Mouse (Mus musculus): ENCODE data around the gene Sec23b. TPM values are rescaled to one million over a fixed set of nuclear protein-coding genes. Genes with fewer than 3 reads are reported as not detected.

Sec23b gene
- total RNA-seq (2014; rRNA removed), result 41.1 and 49.7 TPM in 2 replicates
- polyA plus RNA-seq (2012; rRNA removed), result 41.0 and 47.6 TPM in 2 replicates

- Histone ChIP-seq H3K4me1 (ENCODE audit: control insufficient read depth, insufficient read depth, low read length) (no peaks in the 10 kb centered on the region; the same call in 1 of the 2 replicates), H3K9ac (ENCODE audit: low read depth, low read length) (peak within 1 kb of the TSS; percentile 86), H3K27me3 (ENCODE audit: control insufficient read depth, insufficient read depth, low read length) (no peaks in the 10 kb centered on the region), H3K79me2 (ENCODE audit: control insufficient read depth, insufficient read depth, low read length) (peaks cover 3% of the 10 kb centered on the region; the same call in 1 of the 2 replicates), H3K4me3 (ENCODE audit: insufficient read depth, low read depth, low read length) (peak within 1 kb of the TSS; percentile 92), H3K36me3 (ENCODE audit: control insufficient read depth, insufficient read depth, low read length) (peaks cover 4% of the 10 kb centered on the region; the same call in 1 of the 2 replicates), H3K27ac (replicated peaks; ENCODE audit: insufficient read depth, low read depth, low read length) (peak within 1 kb of the TSS; percentile 82)
- WGBS, result under 1% methylated on average over 44 of the region's 44 CpGs
- DNase-seq (ENCODE audit: extremely low read depth, low read depth, low spot score), result peak; percentile 92
- peak; percentile 78 for TF ChIP-seq POLR2A (IDR thresholded peaks at IDR 0.05; ENCODE audit: extremely low read depth, insufficient read depth, low read length)
- no peak for TF ChIP-seq CTCF (IDR thresholded peaks at IDR 0.05; ENCODE audit: low read depth, low read length)
Measured at GRCm38 (mm10) chr2:144555820-144556552, at the start of gene Sec23b. TSS of gene Sec23b (plus strand) at chr2:144556229.

- no peaks in the 10 kb centered on the region for H3K27me3 ChIP-seq (ENCODE audit: control insufficient read depth, insufficient read depth, low read length)
- 78% methylated on average over 3 of the region's 3 CpGs for WGBS
- no peak overlapping the region for H3K4me3 ChIP-seq (ENCODE audit: insufficient read depth, low read depth, low read length)
- DNase-seq (ENCODE audit: extremely low read depth, low read depth, low spot score), result no peak
- no peaks in the 10 kb centered on the region for H3K4me1 ChIP-seq (ENCODE audit: control insufficient read depth, insufficient read depth, low read length)
- H3K36me3 ChIP-seq (ENCODE audit: control insufficient read depth, insufficient read depth, low read length), result no peaks in the 10 kb centered on the region
- H3K27ac ChIP-seq (replicated peaks; ENCODE audit: insufficient read depth, low read depth, low read length), result no peak overlapping the region
- H3K79me2 ChIP-seq (ENCODE audit: control insufficient read depth, insufficient read depth, low read length), result no peaks in the 10 kb centered on the region
- H3K9ac ChIP-seq (ENCODE audit: low read depth, low read length), result no peak overlapping the region
- TF ChIP-seq POLR2A (IDR thresholded peaks at IDR 0.05; ENCODE audit: extremely low read depth, insufficient read depth, low read length) (no peak), CTCF (IDR thresholded peaks at IDR 0.05; ENCODE audit: low read depth, low read length) (no peak)
Measured at GRCm38 (mm10) chr2:144514619-144515018, 41.4 kb upstream of the Sec23b start.

- H3K9ac ChIP-seq (ENCODE audit: low read depth, low read length), result no peak overlapping the region
- DNase-seq (ENCODE audit: extremely low read depth, low read depth, low spot score), result no peak
- TF ChIP-seq CTCF (IDR thresholded peaks at IDR 0.05; ENCODE audit: low read depth, low read length) (no peak), POLR2A (IDR thresholded peaks at IDR 0.05; ENCODE audit: extremely low read depth, insufficient read depth, low read length) (no peak)
- WGBS, result 68% methylated on average over 3 of the region's 3 CpGs
- no peaks in the 10 kb centered on the region for H3K79me2 ChIP-seq (ENCODE audit: control insufficient read depth, insufficient read depth, low read length)
- H3K36me3 ChIP-seq (ENCODE audit: control insufficient read depth, insufficient read depth, low read length), result no peaks in the 10 kb centered on the region
- no peak overlapping the region for H3K4me3 ChIP-seq (ENCODE audit: insufficient read depth, low read depth, low read length)
- no peak overlapping the region for H3K27ac ChIP-seq (replicated peaks; ENCODE audit: insufficient read depth, low read depth, low read length)
- no peaks in the 10 kb centered on the region for H3K27me3 ChIP-seq (ENCODE audit: control insufficient read depth, insufficient read depth, low read length)
- H3K4me1 ChIP-seq (ENCODE audit: control insufficient read depth, insufficient read depth, low read length), result no peaks in the 10 kb centered on the region
Measured at GRCm38 (mm10) chr2:144519772-144520171, 36.3 kb upstream of the Sec23b start.

- Histone ChIP-seq H3K4me3 (ENCODE audit: insufficient read depth, low read depth, low read length) (no peak overlapping the region), H3K27me3 (ENCODE audit: control insufficient read depth, insufficient read depth, low read length) (no peaks in the 10 kb centered on the region), H3K4me1 (ENCODE audit: control insufficient read depth, insufficient read depth, low read length) (peaks cover 2% of the 10 kb centered on the region; the same call in 1 of the 2 replicates), H3K36me3 (ENCODE audit: control insufficient read depth, insufficient read depth, low read length) (peaks cover 3% of the 10 kb centered on the region; the same call in 1 of the 2 replicates), H3K79me2 (ENCODE audit: control insufficient read depth, insufficient read depth, low read length) (peaks cover 3% of the 10 kb centered on the region; the same call in 1 of the 2 replicates), H3K9ac (ENCODE audit: low read depth, low read length) (no peak overlapping the region), H3K27ac (replicated peaks; ENCODE audit: insufficient read depth, low read depth, low read length) (no peak overlapping the region)
- no peak for TF ChIP-seq CTCF (IDR thresholded peaks at IDR 0.05; ENCODE audit: low read depth, low read length)
- TF ChIP-seq POLR2A (IDR thresholded peaks at IDR 0.05; ENCODE audit: extremely low read depth, insufficient read depth, low read length), result no peak
- WGBS, result 60% methylated on average over 10 of the region's 10 CpGs
- DNase-seq (ENCODE audit: extremely low read depth, low read depth, low spot score), result no peak
Measured at GRCm38 (mm10) chr2:144525856-144526255, 30.2 kb upstream of the Sec23b start.

- TF ChIP-seq CTCF (IDR thresholded peaks at IDR 0.05; ENCODE audit: low read depth, low read length), result no peak
- no peak for TF ChIP-seq POLR2A (IDR thresholded peaks at IDR 0.05; ENCODE audit: extremely low read depth, insufficient read depth, low read length)
- Histone ChIP-seq H3K27ac (replicated peaks; ENCODE audit: insufficient read depth, low read depth, low read length) (peak within 1 kb of the TSS; percentile 84), H3K4me1 (ENCODE audit: control insufficient read depth, insufficient read depth, low read length) (peaks cover 2% of the 10 kb centered on the region; the same call in 1 of the 2 replicates), H3K27me3 (ENCODE audit: control insufficient read depth, insufficient read depth, low read length) (no peaks in the 10 kb centered on the region), H3K36me3 (ENCODE audit: control insufficient read depth, insufficient read depth, low read length) (peaks cover 9% of the 10 kb centered on the region; the same call in 1 of the 2 replicates), H3K79me2 (ENCODE audit: control insufficient read depth, insufficient read depth, low read length) (peaks cover 3% of the 10 kb centered on the region; the same call in 1 of the 2 replicates), H3K9ac (ENCODE audit: low read depth, low read length) (peak within 1 kb of the TSS; percentile 73), H3K4me3 (ENCODE audit: insufficient read depth, low read depth, low read length) (peak within 1 kb of the TSS; percentile 77)
- WGBS, result under 1% methylated on average over 56 of the region's 56 CpGs
- peak; percentile 88 for DNase-seq (ENCODE audit: extremely low read depth, low read depth, low spot score)
Measured at GRCm38 (mm10) chr2:144526981-144527820, 28.8 kb upstream of the Sec23b start, which contains the start of the genes Dzank1 and Polr3f. TSS of gene Dzank1 (minus strand) at chr2:144527414. TSS of gene Polr3f (plus strand) at chr2:144527718.

Data from liver, adult 2 months (tissue).